Mouse (Mus musculus) intestine, embryonic 16.5 days (tissue): Measurements from ENCODE around the gene Rnf7. TPM values are rescaled to one million over a fixed set of nuclear protein-coding genes. Genes with fewer than 3 reads are reported as not detected.

Experiments
- ATAC-seq: fragments of 200-750 bp; cut with Nextera tagmentation; 2 replicates; pipeline ENCODE4 v1.8.0; 2017; ENCODE audit warnings: moderate TSS enrichment, moderate library complexity
- H3K27ac ChIP-seq: fragments of 300-500 bp; sonication (generic); 2 replicates; pipeline ENCODE4 v1.5.1; 2014; ENCODE audit warnings: mild to moderate bottlenecking, low read length
- H3K27me3 ChIP-seq: fragments of 300-500 bp; sonication (generic); replicated peaks from 2 replicates; pipeline ENCODE4 v1.6.1; 2014; ENCODE audit warnings: low read length, control low read depth, mixed read lengths; ENCODE audit not compliant: control insufficient read depth, insufficient read depth
- H3K36me3 ChIP-seq: fragments of 300-500 bp; sonication (generic); 2 replicates; pipeline ENCODE4 v1.6.1; 2014; ENCODE audit warnings: low read length, control low read depth; ENCODE audit not compliant: control insufficient read depth, insufficient read depth
- H3K4me1 ChIP-seq: fragments of 300-500 bp; sonication (generic); 2 replicates; pipeline ENCODE4 v1.6.1; 2014; ENCODE audit warnings: low read length, control low read depth, mixed read lengths; ENCODE audit not compliant: control insufficient read depth, insufficient read depth
- H3K4me2 ChIP-seq: fragments of 300-500 bp; sonication (generic); 2 replicates; pipeline ENCODE4 v1.6.1; 2014; ENCODE audit warnings: low read depth, low read length, control low read depth
- H3K4me3 ChIP-seq: fragments of 300-500 bp; sonication (generic); 2 replicates; pipeline ENCODE4 v1.5.1; 2014; ENCODE audit warnings: mild to moderate bottlenecking, low read length
- H3K9ac ChIP-seq: fragments of 300-500 bp; sonication (generic); 2 replicates; pipeline ENCODE4 v1.6.1; 2014; ENCODE audit warnings: low read depth, low read length
- H3K9me3 ChIP-seq: fragments of 300-500 bp; sonication (generic); 2 replicates; pipeline ENCODE4 v1.6.1; 2016; ENCODE audit warnings: low read length, control low read depth; ENCODE audit not compliant: control insufficient read depth
- WGBS: fragments of 180-500 bp; shearing (Covaris S2); extraction: QIAGEN DNeasy Blood & Tissue Kit; methylation state at CpG from one replicate; pipeline ENCODE4 v1.1.7; 2014; 5-methylcytosine and 5-hydroxymethylcytosine counted together
- polyA plus RNA-seq: library from polyadenylated mRNA; unstranded; fragments of >200 nt; fragmentation: Nextera tagmentation; extraction: Ambion mirVana; gene quantifications from 2 replicates; pipeline ENCODE4 v1.2.1, GENCODE M21; 2015

The Rnf7 gene
- polyA plus RNA-seq, 1 experiment from 2014 or later, result 166 TPM

DNA sequence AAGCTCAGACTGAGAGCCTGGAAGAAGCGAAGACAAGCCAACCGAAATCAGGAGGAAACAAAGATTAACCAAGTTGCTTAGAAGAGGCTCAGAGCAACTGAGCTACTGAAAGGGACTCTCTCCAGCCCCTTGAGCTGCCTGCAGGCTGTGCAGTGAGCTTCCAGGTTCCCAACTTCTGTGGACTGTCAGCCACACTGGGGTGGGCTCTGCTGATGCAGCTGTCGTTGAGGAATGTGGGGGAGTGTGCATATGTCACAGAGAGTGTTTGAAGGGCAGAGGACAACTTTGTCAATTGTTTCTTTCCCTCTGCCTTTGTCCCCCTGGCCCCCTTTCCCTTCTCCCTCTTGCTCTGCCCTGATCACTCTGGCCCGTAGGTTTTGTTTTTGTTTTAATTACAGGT lies 25.5 kb downstream of the Rnf7 start:
- H3K27ac ChIP-seq, result no peak overlapping the region
- no peaks in the 10 kb centered on the region for H3K9me3 ChIP-seq

GRCm38 (mm10) chr9:96450900-96451720 lies 27.4 kb downstream of the Rnf7 start:
- no peaks in the 10 kb centered on the region for H3K27me3 ChIP-seq
- no peak overlapping the region for H3K9ac ChIP-seq
- no peak overlapping the region for H3K4me2 ChIP-seq
- H3K4me1 ChIP-seq, result no peaks in the 10 kb centered on the region
- no peaks in the 10 kb centered on the region for H3K36me3 ChIP-seq
- H3K4me3 ChIP-seq, result no peak overlapping the region
- H3K27ac ChIP-seq, result peak overlapping the region; percentile 5; the same call in 1 of the 2 replicates
- no peaks in the 10 kb centered on the region for H3K9me3 ChIP-seq
- peak; percentile 52 for ATAC-seq
- WGBS, result 53% methylated on average over 12 of the region's 12 CpGs

More for the DNA sequence above, 25.5 kb downstream of the Rnf7 start:
- no peak overlapping the region for H3K4me3 ChIP-seq
- H3K4me1 ChIP-seq, result no peaks in the 10 kb centered on the region
- H3K27me3 ChIP-seq, result no peaks in the 10 kb centered on the region
- H3K36me3 ChIP-seq, result no peaks in the 10 kb centered on the region
- no peak overlapping the region for H3K4me2 ChIP-seq
- ATAC-seq, result no peak
- 75% methylated on average over 4 of the region's 4 CpGs for WGBS
- H3K9ac ChIP-seq, result no peak overlapping the region

- ATAC-seq, result no peak
- Histone ChIP-seq H3K9ac (no peak overlapping the region), H3K27ac (no peak overlapping the region), H3K27me3 (no peaks in the 10 kb centered on the region), H3K36me3 (no peaks in the 10 kb centered on the region), H3K4me2 (no peak overlapping the region), H3K9me3 (no peaks in the 10 kb centered on the region), H3K4me3 (no peak overlapping the region), H3K4me1 (no peaks in the 10 kb centered on the region)
- 84% methylated on average over 9 of the region's 9 CpGs for WGBS
Measured at GRCm38 (mm10) chr9:96449514-96449913, 29.0 kb downstream of the Rnf7 start.

DNA sequence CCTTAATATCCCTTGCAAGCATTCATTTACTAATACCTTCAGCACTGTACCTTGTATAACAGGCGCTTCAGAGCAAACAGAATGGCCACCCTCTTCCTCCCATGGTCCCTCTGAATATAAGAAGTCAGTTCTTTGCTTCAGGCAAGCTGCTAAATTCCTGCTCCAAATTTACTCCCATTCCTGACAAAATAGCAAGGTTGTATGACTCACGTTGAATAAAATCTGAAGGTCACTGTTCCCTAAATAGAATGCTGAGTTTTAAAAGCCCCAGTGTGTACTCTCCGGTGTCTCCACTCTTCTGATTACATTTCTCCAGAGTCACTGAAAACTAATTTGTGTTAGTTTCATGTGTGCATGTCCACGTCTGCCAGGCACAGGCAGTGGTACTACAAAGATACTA lies 33.1 kb downstream of the Rnf7 start:
- Histone ChIP-seq H3K27ac (no peak overlapping the region), H3K4me1 (no peaks in the 10 kb centered on the region), H3K4me2 (no peak overlapping the region), H3K9ac (no peak overlapping the region), H3K36me3 (no peaks in the 10 kb centered on the region), H3K27me3 (no peaks in the 10 kb centered on the region), H3K9me3 (no peaks in the 10 kb centered on the region), H3K4me3 (no peak overlapping the region)
- no peak for ATAC-seq
- 63% methylated on average over 4 of the region's 4 CpGs for WGBS

- Histone ChIP-seq H3K4me2 (no peak overlapping the region), H3K27me3 (no peaks in the 10 kb centered on the region)
- WGBS, result 23% methylated on average over 10 of the region's 10 CpGs
Measured at GRCm38 (mm10) chr9:96442081-96442480, 36.4 kb downstream of the Rnf7 start.

DNA sequence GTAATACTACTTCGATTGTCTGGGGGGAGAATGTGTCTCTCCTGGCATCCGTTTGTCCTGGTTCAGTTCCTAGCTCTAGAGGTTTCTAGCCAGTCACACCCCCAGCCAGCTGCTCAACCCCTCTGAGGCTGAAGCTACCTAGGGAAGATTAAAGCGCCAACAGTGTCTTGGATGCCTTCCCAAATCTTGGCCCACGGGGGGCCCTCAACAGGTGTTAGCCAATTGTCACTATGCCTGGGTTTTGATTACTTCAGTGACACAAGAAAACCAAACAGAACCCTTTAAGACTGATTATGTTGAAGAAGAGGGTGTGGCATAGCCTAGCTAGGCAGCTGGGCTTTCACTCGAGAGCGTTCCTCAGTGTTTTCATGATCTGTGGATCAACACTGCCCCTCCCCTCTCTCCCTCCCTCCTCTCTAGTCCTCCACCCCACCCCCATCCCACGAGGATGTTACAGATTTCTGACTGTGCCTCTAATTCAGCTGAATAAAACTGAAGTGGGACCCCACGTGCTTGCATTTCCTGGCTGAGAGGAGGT lies 40.1 kb downstream of the Rnf7 start:
- no peaks in the 10 kb centered on the region for H3K36me3 ChIP-seq
- peaks cover 19% of the 10 kb centered on the region for H3K4me1 ChIP-seq
- no peaks in the 10 kb centered on the region for H3K9me3 ChIP-seq
- peak overlapping the region; percentile 54 for H3K4me3 ChIP-seq
- peak overlapping the region; percentile 62 for H3K27ac ChIP-seq
- H3K27me3 ChIP-seq, result no peaks in the 10 kb centered on the region
- ATAC-seq, result peak; percentile 66
- peak overlapping the region; percentile 94 for H3K4me2 ChIP-seq
- H3K9ac ChIP-seq, result peak overlapping the region; percentile 81
- WGBS, result 2% methylated on average over 8 of the region's 8 CpGs

More at GRCm38 (mm10) chr9:96442081-96442480, 36.4 kb downstream of the Rnf7 start:
- no peak overlapping the region for H3K4me3 ChIP-seq
- no peak overlapping the region for H3K27ac ChIP-seq
- H3K36me3 ChIP-seq, result no peaks in the 10 kb centered on the region
- H3K9me3 ChIP-seq, result no peaks in the 10 kb centered on the region
- ATAC-seq, result no peak
- H3K4me1 ChIP-seq, result peaks cover 15% of the 10 kb centered on the region
- H3K9ac ChIP-seq, result no peak overlapping the region

DNA sequence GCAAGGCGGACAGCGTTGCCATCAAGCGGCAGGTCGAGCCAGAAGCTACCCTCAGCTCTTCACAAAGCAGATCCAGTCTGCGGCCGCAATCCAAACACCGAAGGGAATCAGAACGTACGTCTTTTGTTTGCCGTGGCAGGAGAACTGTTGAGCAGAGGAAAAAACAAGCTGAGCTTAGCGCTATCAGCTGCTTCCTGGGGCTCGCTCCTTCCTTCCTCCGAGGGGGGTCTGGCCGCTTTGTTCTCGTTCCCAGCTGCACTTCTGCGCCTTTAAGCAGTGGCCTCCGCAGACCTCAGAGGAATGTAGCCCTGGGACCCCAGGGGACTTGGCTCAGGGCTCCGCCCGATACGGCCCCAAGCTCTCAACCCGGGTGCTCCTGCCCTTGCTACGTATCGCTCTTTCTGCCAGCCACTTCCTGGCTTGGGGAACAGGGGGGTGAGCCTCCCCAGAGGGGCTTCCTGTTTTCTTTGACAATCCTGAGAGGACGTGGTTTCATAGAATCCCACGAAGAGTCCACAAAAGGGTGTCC lies 40.6 kb downstream of the Rnf7 start:
- WGBS, result 1% methylated on average over 25 of the region's 25 CpGs
- H3K4me2 ChIP-seq, result peak overlapping the region; percentile 94

DNA sequence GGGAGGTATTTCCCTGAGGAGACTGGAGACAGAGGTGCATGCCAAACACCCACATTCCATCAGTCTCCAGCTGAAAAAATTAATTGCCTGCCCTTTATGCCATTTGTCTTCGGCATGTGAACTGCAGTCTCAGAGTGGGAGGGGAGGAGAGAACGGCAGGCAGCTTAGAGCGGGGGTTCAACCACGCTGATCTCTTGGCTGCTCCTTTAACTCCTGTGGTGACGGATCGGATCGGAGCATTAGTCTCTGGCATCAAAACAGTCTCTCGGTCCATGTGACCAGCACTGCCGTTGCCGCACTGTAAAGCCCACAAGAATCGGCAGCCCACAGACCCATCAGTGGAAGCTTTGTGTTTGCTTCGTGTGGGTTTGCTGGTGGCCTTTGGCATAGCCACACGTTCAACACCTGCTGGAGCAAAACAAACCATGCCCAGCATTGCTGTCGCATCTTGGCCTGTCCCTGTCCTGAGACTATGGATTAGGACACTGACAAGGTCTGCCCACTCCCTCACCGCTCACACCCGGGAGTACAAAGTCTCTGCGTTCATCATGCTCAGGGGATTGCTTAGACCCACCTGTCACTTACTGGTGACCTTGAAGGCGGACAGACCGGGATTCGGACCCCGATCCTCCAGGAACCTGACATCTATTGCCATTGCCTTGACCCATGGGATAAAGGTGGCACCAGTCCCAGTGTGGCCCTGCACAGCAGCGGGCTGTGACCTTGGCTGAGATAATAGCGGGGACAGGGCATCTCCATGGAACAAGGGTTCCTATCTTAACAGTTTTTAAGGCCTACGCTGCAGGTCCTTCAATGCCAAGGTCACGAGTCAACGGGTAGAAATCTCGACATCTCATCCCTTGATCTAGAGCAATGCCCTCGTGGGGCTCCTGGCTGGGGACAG lies 41.3 kb downstream of the Rnf7 start:
- Histone ChIP-seq H3K27ac (peak overlapping the region; percentile 62), H3K9ac (peak overlapping the region; percentile 81), H3K4me1 (peaks cover 19% of the 10 kb centered on the region), H3K4me3 (peak overlapping the region; percentile 54), H3K27me3 (no peaks in the 10 kb centered on the region), H3K9me3 (no peaks in the 10 kb centered on the region), H3K4me2 (peak overlapping the region; percentile 94), H3K36me3 (no peaks in the 10 kb centered on the region)
- WGBS, result 25% methylated on average over 28 of the region's 28 CpGs
- ATAC-seq, result peak; percentile 17; the same call in 1 of the 2 replicates

More for the DNA sequence above, 40.6 kb downstream of the Rnf7 start:
- H3K36me3 ChIP-seq, result no peaks in the 10 kb centered on the region
- H3K4me1 ChIP-seq, result peaks cover 19% of the 10 kb centered on the region
- no peaks in the 10 kb centered on the region for H3K9me3 ChIP-seq
- peak; percentile 74 for ATAC-seq
- peak overlapping the region; percentile 62 for H3K27ac ChIP-seq
- no peaks in the 10 kb centered on the region for H3K27me3 ChIP-seq
- H3K9ac ChIP-seq, result peak overlapping the region; percentile 81
- peak overlapping the region; percentile 54 for H3K4me3 ChIP-seq

GRCm38 (mm10) chr9:96432575-96432974 lies 45.9 kb downstream of the Rnf7 start:
- H3K27ac ChIP-seq, result no peak overlapping the region
- H3K4me1 ChIP-seq, result peaks cover 13% of the 10 kb centered on the region
- WGBS, result 82% methylated on average over 3 of the region's 3 CpGs
- no peaks in the 10 kb centered on the region for H3K9me3 ChIP-seq
- no peaks in the 10 kb centered on the region for H3K27me3 ChIP-seq
- no peak overlapping the region for H3K4me3 ChIP-seq
- no peak overlapping the region for H3K4me2 ChIP-seq
- H3K36me3 ChIP-seq, result no peaks in the 10 kb centered on the region
- H3K9ac ChIP-seq, result no peak overlapping the region
- no peak for ATAC-seq
